Mouse (Mus musculus) midbrain, embryonic 14.5 days (tissue): ENCODE data around the gene Med21. TPM values are rescaled to one million over a fixed set of nuclear protein-coding genes. Genes with fewer than 3 reads are reported as not detected.
A peak's percentile ranks its signal among the peaks of the same experiment; 100 is the strongest.

Source experiments
- ATAC-seq: fragments of 200-750 bp; cut with Nextera tagmentation; 2 replicates; pipeline ENCODE4 v1.8.0; 2017; ENCODE audit warnings: moderate number of reproducible peaks, moderate library complexity; ENCODE audit not compliant: low FRiP score, low TSS enrichment
- DNase-seq: peaks from one replicate; pipeline ENCODE4 v3.0.0-alpha.2; 2015
- H3K27ac ChIP-seq: fragments of 300-500 bp; sonication (generic); replicated peaks from 2 replicates; pipeline ENCODE4 v1.5.1; 2014; ENCODE audit warnings: mild to moderate bottlenecking, low read depth, low read length, moderate library complexity
- H3K27me3 ChIP-seq: fragments of 300-500 bp; sonication (generic); 2 replicates; pipeline ENCODE4 v1.6.1; 2014; ENCODE audit warnings: low read length, control low read depth, mixed read lengths; ENCODE audit not compliant: control insufficient read depth, insufficient read depth
- H3K36me3 ChIP-seq: fragments of 300-500 bp; sonication (generic); 2 replicates; pipeline ENCODE4 v1.6.1; 2014; ENCODE audit warnings: low read length, control low read depth; ENCODE audit not compliant: control insufficient read depth, insufficient read depth
- H3K4me1 ChIP-seq: fragments of 300-500 bp; sonication (generic); 2 replicates; pipeline ENCODE4 v1.6.1; 2014; ENCODE audit warnings: mild to moderate bottlenecking, antibody characterized with exemption, low read length, control low read depth; ENCODE audit not compliant: control insufficient read depth, insufficient read depth
- H3K4me2 ChIP-seq: fragments of 300-500 bp; sonication (generic); 2 replicates; pipeline ENCODE4 v1.6.1; 2014; ENCODE audit warnings: mild to moderate bottlenecking, low read length, moderate library complexity
- H3K4me3 ChIP-seq: fragments of 300-500 bp; sonication (generic); replicated peaks from 2 replicates; pipeline ENCODE4 v1.5.1; 2014; ENCODE audit warnings: low read depth, low read length
- H3K9ac ChIP-seq: fragments of 300-500 bp; sonication (generic); replicated peaks from 2 replicates; pipeline ENCODE4 v1.6.1; 2014; ENCODE audit warnings: mild to moderate bottlenecking, low read length, moderate library complexity
- H3K9me3 ChIP-seq: fragments of 300-500 bp; sonication (generic); 2 replicates; pipeline ENCODE4 v1.6.1; 2016; ENCODE audit warnings: low read length, control low read depth, mixed read lengths; ENCODE audit not compliant: control insufficient read depth
- WGBS: fragments of 180-500 bp; shearing (Covaris S2); extraction: QIAGEN DNeasy Blood & Tissue Kit; methylation state at CpG from one replicate; pipeline ENCODE4 v1.1.7; 2014; 5-methylcytosine and 5-hydroxymethylcytosine counted together
- polyA plus RNA-seq: library from polyadenylated mRNA; unstranded; fragments of >200 nt; fragmentation: Nextera tagmentation; extraction: Ambion mirVana; gene quantifications from 2 replicates; pipeline ENCODE4 v1.2.1, GENCODE M21; 2014

Med21 gene
- polyA plus RNA-seq, 1 experiment from 2014 or later, result 105 TPM

DNA sequence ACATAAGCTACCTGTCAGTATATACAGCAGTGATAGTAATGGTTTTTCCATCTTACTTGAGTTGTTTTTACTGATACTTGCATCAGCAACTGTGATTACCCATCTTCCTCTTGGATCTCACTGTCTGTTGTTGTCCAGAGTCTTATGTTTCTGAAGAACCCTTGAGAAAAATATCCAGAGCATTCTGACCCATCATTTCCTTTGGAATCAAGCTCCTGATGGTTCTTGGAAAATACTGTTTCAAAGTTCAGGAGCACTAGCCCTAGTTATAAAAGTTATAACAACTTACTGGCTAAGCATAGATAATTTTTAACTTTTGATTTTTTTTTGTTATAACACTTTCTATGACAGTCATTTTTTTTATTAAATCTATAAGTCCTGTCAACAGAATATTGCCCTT, 9.1 kb downstream of the Med21 start:
- ATAC-seq (no peak), DNase-seq (no peak)
- Histone ChIP-seq H3K4me3 (no peak overlapping the region), H3K4me2 (no peak overlapping the region), H3K9ac (no peak overlapping the region), H3K27ac (no peak overlapping the region), H3K4me1 (no peaks in the 10 kb centered on the region), H3K36me3 (peaks cover 14% of the 10 kb centered on the region), H3K27me3 (no peaks in the 10 kb centered on the region), H3K9me3 (no peaks in the 10 kb centered on the region)

DNA sequence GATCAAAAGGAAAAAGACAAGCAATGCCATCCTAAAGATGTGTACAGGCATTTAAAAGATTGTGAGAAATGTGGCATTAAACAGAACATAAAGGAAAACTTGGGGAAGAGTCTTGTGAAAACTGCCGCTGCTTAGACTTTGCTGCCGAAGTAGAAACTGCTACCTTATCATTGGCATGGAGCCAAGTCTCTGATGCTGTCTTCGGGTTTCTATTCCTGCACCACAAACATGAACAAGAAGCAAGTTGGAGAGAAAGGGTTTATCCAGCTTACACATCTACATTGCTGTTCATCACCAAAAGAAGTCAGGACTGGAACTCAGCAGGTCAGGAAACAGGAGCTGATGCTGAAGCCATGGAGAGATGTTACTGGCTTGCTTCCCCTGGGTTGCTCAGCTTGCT, 10.8 kb downstream of the Med21 start:
- peaks cover 14% of the 10 kb centered on the region for H3K36me3 ChIP-seq
- H3K4me2 ChIP-seq, result no peak overlapping the region
- no peak overlapping the region for H3K4me3 ChIP-seq
- no peak overlapping the region for H3K9ac ChIP-seq
- WGBS, result 90% methylated on average over 3 of the region's 3 CpGs
- H3K9me3 ChIP-seq, result no peaks in the 10 kb centered on the region
- ATAC-seq (no peak), DNase-seq (no peak)
- H3K4me1 ChIP-seq, result no peaks in the 10 kb centered on the region
- H3K27me3 ChIP-seq, result no peaks in the 10 kb centered on the region
- no peak overlapping the region for H3K27ac ChIP-seq

DNA sequence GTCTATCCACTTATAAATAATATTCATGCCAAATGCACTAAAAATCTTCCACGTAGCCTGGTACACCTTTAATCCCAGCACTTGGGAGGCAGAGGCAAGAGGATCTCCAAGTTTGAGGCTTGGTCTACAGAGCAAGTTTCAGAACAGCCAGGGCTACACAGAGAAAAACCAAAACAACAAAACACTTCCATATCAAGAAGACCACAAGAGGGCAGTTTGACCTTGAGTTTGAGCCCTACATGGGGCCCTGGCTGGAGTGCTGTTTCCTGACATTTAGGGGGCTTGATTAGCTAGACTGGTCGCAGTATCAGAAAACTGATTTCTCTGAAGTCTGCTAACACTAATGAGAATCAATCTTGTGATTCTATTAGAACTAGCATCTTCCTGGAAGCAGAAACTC, 18.2 kb downstream of the Med21 start:
- no peaks in the 10 kb centered on the region for H3K9me3 ChIP-seq
- H3K4me1 ChIP-seq, result no peaks in the 10 kb centered on the region
- H3K27me3 ChIP-seq, result no peaks in the 10 kb centered on the region
- DNase-seq (peak; percentile 56), ATAC-seq (no peak)
- no peaks in the 10 kb centered on the region for H3K36me3 ChIP-seq
- no peak overlapping the region for H3K9ac ChIP-seq
- H3K27ac ChIP-seq, result no peak overlapping the region
- H3K4me3 ChIP-seq, result no peak overlapping the region
- 72% methylated on average over 2 of the region's 2 CpGs for WGBS
- no peak overlapping the region for H3K4me2 ChIP-seq

DNA sequence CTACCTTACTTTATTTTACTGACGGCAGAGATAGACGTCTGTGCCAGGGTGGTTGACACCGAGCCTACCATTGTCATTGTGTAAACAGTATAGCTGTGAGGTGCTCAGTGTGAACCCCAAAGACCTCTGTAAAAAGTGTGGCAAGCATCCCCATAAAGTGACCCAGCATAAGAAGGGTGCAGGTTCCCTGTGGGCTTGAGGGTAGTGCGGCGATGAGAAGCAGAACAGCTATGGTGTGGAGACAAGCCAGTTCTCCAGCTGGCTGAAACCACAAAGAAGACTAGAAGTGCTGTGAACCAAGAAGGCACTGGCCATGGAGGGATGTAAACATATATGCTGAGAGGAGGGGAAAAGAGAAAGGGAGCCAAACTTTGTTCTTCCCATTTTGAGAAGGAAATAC, 19.3 kb downstream of the Med21 start:
- no peak overlapping the region for H3K27ac ChIP-seq
- no peaks in the 10 kb centered on the region for H3K4me1 ChIP-seq
- WGBS, result 84% methylated on average over 5 of the region's 5 CpGs
- H3K27me3 ChIP-seq, result no peaks in the 10 kb centered on the region
- no peaks in the 10 kb centered on the region for H3K9me3 ChIP-seq
- DNase-seq (no peak), ATAC-seq (no peak)
- no peak overlapping the region for H3K4me3 ChIP-seq
- no peaks in the 10 kb centered on the region for H3K36me3 ChIP-seq
- H3K9ac ChIP-seq, result no peak overlapping the region
- H3K4me2 ChIP-seq, result no peak overlapping the region

DNA sequence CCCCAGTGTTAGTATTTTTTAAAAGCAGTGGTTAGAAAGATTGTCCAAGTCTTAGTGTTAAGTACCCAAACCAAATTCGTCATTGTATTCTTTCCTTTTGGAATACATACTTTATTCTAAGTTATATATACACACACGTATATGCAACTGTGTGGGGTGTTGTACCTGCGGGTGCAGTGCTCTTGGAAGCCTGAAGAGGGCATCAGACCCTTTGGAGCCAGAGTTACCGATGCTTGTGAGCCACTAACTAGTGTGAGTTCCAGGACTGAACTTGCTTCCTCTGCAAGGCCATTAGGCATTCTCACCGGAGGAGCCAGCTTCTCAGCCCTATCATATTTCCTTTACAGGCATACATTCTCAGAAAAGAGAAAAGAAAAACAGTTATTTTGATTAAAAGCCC, 20.3 kb downstream of the Med21 start:
- no peak overlapping the region for H3K27ac ChIP-seq
- peak; percentile 51 for DNase-seq
- no peak overlapping the region for H3K4me2 ChIP-seq
- 31% methylated on average over 5 of the region's 5 CpGs for WGBS
- no peaks in the 10 kb centered on the region for H3K4me1 ChIP-seq
- no peak for ATAC-seq
- no peaks in the 10 kb centered on the region for H3K9me3 ChIP-seq
- no peaks in the 10 kb centered on the region for H3K27me3 ChIP-seq
- H3K36me3 ChIP-seq, result no peaks in the 10 kb centered on the region
- no peak overlapping the region for H3K9ac ChIP-seq
- no peak overlapping the region for H3K4me3 ChIP-seq

DNA sequence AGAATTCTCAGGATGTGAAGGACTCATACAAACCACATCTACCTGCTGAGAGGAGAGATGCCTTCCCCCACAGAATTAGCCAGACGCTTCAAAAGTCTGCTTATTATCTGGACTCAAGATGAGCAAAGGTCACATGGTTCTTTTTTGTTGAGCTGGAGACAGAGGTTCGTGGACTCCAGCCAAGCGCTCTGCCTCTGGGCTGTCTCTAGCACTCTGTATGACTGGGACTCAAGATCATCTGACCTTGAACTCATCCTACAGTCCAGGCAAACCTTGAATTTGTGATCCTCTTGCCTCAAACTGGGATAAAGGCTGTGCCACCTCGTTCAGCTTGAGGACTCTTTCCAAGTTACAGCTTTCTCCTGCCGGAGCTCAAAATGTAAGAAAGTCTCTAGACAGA, 21.8 kb downstream of the Med21 start:
- Histone ChIP-seq H3K9ac (no peak overlapping the region), H3K27me3 (no peaks in the 10 kb centered on the region), H3K36me3 (no peaks in the 10 kb centered on the region), H3K4me3 (no peak overlapping the region), H3K4me2 (no peak overlapping the region), H3K4me1 (no peaks in the 10 kb centered on the region), H3K27ac (no peak overlapping the region), H3K9me3 (no peaks in the 10 kb centered on the region)
- DNase-seq (no peak), ATAC-seq (no peak)
- whole genome bisulfite sequencing, result 60% methylated on average over 5 of the region's 5 CpGs

DNA sequence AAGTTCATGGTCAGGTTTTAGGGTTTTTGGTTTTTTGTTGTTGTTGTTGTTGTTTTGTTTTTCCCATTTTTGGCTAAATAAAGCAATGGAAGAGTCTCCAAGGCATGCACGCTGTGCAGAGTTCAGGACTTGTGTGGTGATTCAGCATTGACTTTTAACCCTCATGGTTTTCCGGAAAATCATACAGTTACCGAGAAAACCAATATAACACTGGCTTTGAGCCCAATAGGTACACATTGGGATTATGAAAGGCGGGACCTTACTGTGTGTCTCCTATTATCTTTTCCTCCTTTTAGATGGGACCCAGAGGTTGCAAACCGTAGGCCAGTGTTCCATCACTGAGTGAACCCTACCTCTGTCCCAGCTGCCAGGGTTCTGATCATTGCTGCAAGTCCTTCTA, 22.6 kb downstream of the Med21 start:
- Histone ChIP-seq H3K36me3 (no peaks in the 10 kb centered on the region), H3K4me3 (no peak overlapping the region), H3K9ac (no peak overlapping the region), H3K4me2 (no peak overlapping the region), H3K4me1 (no peaks in the 10 kb centered on the region), H3K9me3 (no peaks in the 10 kb centered on the region), H3K27ac (no peak overlapping the region), H3K27me3 (no peaks in the 10 kb centered on the region)
- no peak for DNase-seq
- ATAC-seq, result no peak
- 97% methylated on average over 5 of the region's 5 CpGs for WGBS

- Histone ChIP-seq H3K4me3 (no peak overlapping the region), H3K27ac (no peak overlapping the region), H3K9ac (no peak overlapping the region), H3K9me3 (no peaks in the 10 kb centered on the region; the same call in 1 of the 2 replicates), H3K4me2 (no peak overlapping the region), H3K4me1 (no peaks in the 10 kb centered on the region), H3K27me3 (no peaks in the 10 kb centered on the region), H3K36me3 (no peaks in the 10 kb centered on the region)
- DNase-seq, result no peak
- ATAC-seq, result no peak
- WGBS, result 91% methylated on average over 2 of the region's 2 CpGs
Observed at GRCm38 (mm10) chr6:146665408-146665807, 23.1 kb downstream of the Med21 start.

- DNase-seq (no peak), ATAC-seq (no peak)
- H3K4me2 ChIP-seq, result no peak overlapping the region
- H3K36me3 ChIP-seq, result no peaks in the 10 kb centered on the region
- no peaks in the 10 kb centered on the region for H3K4me1 ChIP-seq
- H3K9ac ChIP-seq, result no peak overlapping the region
- H3K4me3 ChIP-seq, result no peak overlapping the region
- H3K27ac ChIP-seq, result no peak overlapping the region
- 83% methylated on average over 6 of the region's 6 CpGs for WGBS
- no peaks in the 10 kb centered on the region for H3K27me3 ChIP-seq
- H3K9me3 ChIP-seq, result no peaks in the 10 kb centered on the region; the same call in 1 of the 2 replicates
Observed at GRCm38 (mm10) chr6:146666811-146667210, 24.5 kb downstream of the Med21 start.
